Mouse (Mus musculus) stomach, embryonic 14.5 days (tissue): ENCODE data around the gene Ncaph2. TPM values are rescaled to one million over a fixed set of nuclear protein-coding genes. Genes with fewer than 3 reads are reported as not detected.

Source experiments
- ATAC-seq: fragments of 200-750 bp; cut with Nextera tagmentation; 2 replicates; pipeline ENCODE4 v1.8.0; 2017; ENCODE audit warnings: low read depth, moderate TSS enrichment; ENCODE audit not compliant: insufficient number of reproducible peaks, insufficient read depth, low FRiP score
- H3K27ac ChIP-seq: fragments of 300-500 bp; sonication (generic); 2 replicates; pipeline ENCODE4 v1.5.1; 2014; ENCODE audit warnings: mild to moderate bottlenecking, low read length, moderate library complexity, mixed read lengths
- H3K27me3 ChIP-seq: fragments of 300-500 bp; sonication (generic); 2 replicates; pipeline ENCODE4 v1.6.1; 2014; ENCODE audit warnings: low read length, control low read depth, mixed read lengths; ENCODE audit not compliant: control insufficient read depth, insufficient read depth
- H3K36me3 ChIP-seq: fragments of 300-500 bp; sonication (generic); 2 replicates; pipeline ENCODE4 v1.6.1; 2014; ENCODE audit warnings: mild to moderate bottlenecking, control low read depth, low read length, moderate library complexity, mixed read lengths; ENCODE audit not compliant: control insufficient read depth, insufficient read depth
- H3K4me1 ChIP-seq: fragments of 300-500 bp; sonication (generic); 2 replicates; pipeline ENCODE4 v1.6.1; 2014; ENCODE audit warnings: low read length, control low read depth, mixed read lengths; ENCODE audit not compliant: control insufficient read depth, insufficient read depth
- H3K4me2 ChIP-seq: fragments of 300-500 bp; sonication (generic); replicated peaks from 2 replicates; pipeline ENCODE4 v1.6.1; 2014; ENCODE audit warnings: low read depth, low read length, control low read depth
- H3K4me3 ChIP-seq: fragments of 300-500 bp; sonication (generic); 2 replicates; pipeline ENCODE4 v1.5.1; 2014; ENCODE audit warnings: low read depth, low read length, control low read depth
- H3K9ac ChIP-seq: fragments of 300-500 bp; sonication (generic); replicated peaks from 2 replicates; pipeline ENCODE4 v1.6.1; 2014; ENCODE audit warnings: low read depth, mild to moderate bottlenecking, control low read depth, low read length, moderate library complexity, mixed read lengths
- H3K9me3 ChIP-seq: fragments of 300-500 bp; sonication (generic); 2 replicates; pipeline ENCODE4 v1.6.1; 2016; ENCODE audit warnings: low read depth, low read length, control low read depth; ENCODE audit not compliant: control insufficient read depth
- WGBS: fragments of 180-500 bp; shearing (Covaris S2); extraction: QIAGEN DNeasy Blood & Tissue Kit; methylation state at CpG from one replicate; pipeline ENCODE4 v1.1.7; 2014; 5-methylcytosine and 5-hydroxymethylcytosine counted together
- polyA plus RNA-seq: library from polyadenylated mRNA; unstranded; fragments of >200 nt; fragmentation: Nextera tagmentation; extraction: Ambion mirVana; gene quantifications from 2 replicates; pipeline ENCODE4 v1.2.1, GENCODE M21; 2014

The Ncaph2 gene
- polyA plus RNA-seq, 1 experiment from 2014 or later: 159 TPM

DNA sequence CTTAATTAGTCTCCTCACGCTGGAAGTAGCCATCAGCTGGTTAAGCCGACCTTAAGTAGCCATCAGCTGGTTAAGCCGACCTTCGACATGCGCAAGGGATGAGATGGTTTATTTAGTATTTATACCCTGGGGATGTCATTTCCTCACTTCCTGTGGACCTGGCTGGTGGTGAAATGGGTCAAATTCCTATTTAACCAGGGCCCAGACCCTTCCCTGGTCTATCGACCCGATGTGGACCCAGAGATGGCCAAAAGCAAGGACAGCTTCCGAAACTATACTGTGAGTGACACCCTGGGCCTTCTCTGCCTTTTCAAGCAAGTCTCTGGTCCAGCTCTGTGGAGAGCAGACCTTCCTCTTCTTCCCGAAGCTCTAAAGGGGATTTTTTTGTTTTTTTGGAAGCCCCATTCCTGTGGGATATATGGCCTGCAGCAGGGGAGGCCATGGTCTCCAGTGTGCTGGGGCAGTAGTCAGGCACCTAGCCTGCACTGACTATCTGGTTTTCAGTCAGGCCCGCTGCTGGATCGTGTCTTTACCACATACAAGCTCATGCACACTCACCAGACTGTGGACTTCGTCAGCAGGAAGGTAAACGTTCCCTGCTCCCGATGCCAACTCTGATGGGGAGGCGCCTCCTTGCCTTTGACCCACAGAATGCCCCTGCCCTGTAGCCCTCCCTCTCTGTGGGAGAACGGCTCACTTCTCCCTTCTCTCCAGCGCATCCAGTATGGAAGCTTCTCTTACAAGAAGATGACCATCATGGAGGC lies 20.6 kb upstream of the Ncaph2 start:
- Histone ChIP-seq H3K4me1 (no peaks in the 10 kb centered on the region), H3K27ac (no peak overlapping the region), H3K9ac (no peak overlapping the region), H3K4me2 (no peak overlapping the region), H3K27me3 (no peaks in the 10 kb centered on the region), H3K36me3 (no peaks in the 10 kb centered on the region), H3K9me3 (no peaks in the 10 kb centered on the region), H3K4me3 (no peak overlapping the region)
- 84% methylated on average over 17 of the region's 17 CpGs for WGBS
- no peak for ATAC-seq

DNA sequence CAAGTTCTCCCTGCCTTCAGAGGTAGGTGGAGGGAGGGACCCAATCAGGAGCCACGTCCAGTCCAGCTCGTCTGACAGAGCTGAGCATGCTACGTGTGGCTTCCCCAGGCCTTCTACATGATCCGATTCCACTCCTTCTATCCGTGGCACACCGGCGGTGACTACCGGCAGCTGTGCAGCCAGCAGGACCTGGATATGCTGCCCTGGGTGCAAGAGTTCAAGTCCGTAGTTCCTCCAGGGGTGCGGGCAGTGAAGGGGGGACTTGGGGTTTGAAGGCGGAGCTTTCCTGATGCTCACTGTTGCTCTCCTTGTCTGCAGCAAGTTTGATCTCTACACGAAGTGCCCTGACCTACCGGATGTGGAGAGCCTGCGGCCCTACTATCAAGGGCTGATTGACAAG lies 19.1 kb upstream of the Ncaph2 start:
- ATAC-seq: no peak
- no peaks in the 10 kb centered on the region for H3K9me3 ChIP-seq
- 84% methylated on average over 14 of the region's 14 CpGs for WGBS

DNA sequence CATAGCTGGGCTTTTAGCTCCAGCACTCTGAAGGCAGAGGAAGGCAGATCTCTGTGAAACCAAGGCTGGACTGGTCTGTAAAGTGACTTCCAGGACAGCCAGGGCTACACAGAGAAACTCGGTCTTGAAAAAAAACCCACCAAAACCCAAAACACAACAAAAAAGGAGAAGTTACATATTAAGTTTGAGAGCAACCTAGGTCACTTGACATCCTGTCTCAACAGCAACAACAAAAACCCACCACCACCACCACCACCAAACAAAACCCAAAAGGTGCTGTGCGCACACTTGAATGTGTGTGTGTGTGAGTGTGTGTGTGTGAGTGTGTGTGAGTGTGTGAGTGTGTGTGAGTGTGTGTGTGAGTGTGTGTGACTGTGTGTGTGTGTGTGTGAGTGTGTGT lies 15.8 kb upstream of the Ncaph2 start:
- WGBS: 90% methylated on average over 2 of the region's 2 CpGs
- ATAC-seq: no peak
- H3K4me2 ChIP-seq: no peak overlapping the region
- H3K4me1 ChIP-seq: no peaks in the 10 kb centered on the region
- no peak overlapping the region for H3K4me3 ChIP-seq
- no peak overlapping the region for H3K9ac ChIP-seq
- H3K36me3 ChIP-seq: no peaks in the 10 kb centered on the region
- no peaks in the 10 kb centered on the region for H3K9me3 ChIP-seq
- no peaks in the 10 kb centered on the region for H3K27me3 ChIP-seq
- no peak overlapping the region for H3K27ac ChIP-seq

More for the DNA sequence above, 19.1 kb upstream of the Ncaph2 start:
- H3K9ac ChIP-seq: no peak overlapping the region
- no peak overlapping the region for H3K4me2 ChIP-seq
- no peaks in the 10 kb centered on the region for H3K4me1 ChIP-seq
- no peak overlapping the region for H3K4me3 ChIP-seq
- H3K36me3 ChIP-seq: no peaks in the 10 kb centered on the region
- no peak overlapping the region for H3K27ac ChIP-seq
- H3K27me3 ChIP-seq: no peaks in the 10 kb centered on the region

DNA sequence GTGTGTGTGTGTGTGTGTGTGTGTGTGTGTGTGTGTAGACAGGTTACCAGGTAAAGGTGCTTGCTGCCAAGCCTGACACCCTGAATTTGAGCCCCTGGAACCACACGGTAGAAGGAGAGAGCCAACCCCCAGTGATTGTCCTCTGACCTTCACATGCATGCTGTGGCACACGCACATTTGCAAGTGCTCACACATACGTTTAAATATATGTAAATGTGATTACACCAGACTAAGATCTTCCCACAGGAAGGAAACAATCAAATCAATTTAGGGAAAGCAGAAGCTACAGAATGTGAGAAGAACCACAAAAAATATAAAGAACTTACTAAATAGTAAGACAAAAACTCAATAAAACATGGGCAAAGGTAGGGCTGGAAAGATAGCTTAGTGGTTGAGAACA lies 15.4 kb upstream of the Ncaph2 start:
- H3K9me3 ChIP-seq: no peaks in the 10 kb centered on the region
- no peak overlapping the region for H3K27ac ChIP-seq
- no peak for ATAC-seq
- no peaks in the 10 kb centered on the region for H3K27me3 ChIP-seq
- H3K36me3 ChIP-seq: no peaks in the 10 kb centered on the region
- H3K9ac ChIP-seq: no peak overlapping the region
- WGBS: 76% methylated on average over 3 of the region's 3 CpGs
- H3K4me3 ChIP-seq: no peak overlapping the region
- no peaks in the 10 kb centered on the region for H3K4me1 ChIP-seq
- no peak overlapping the region for H3K4me2 ChIP-seq

DNA sequence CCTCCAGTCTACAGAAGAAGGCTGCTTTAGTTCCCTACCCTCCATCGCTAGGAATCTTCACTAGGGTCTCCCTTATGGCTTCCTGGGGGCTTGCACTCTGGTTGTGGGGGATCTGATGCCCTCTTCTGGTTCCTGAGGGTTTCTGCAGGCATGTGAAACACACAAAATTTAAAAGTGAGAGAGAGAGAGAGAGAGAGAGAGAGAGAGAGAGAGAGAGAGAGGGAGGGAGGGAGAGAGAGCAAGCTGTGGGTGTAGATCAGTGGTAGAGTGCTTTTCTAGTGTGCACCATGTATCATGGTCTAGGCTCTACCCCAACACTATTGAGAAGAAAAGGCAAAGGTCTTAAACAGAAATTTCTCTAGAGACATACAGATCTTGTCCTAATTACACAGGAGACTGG lies 13.8 kb upstream of the Ncaph2 start:
- no peaks in the 10 kb centered on the region for H3K9me3 ChIP-seq
- 33% methylated on average over 1 of the region's 1 CpGs for WGBS
- no peaks in the 10 kb centered on the region for H3K4me1 ChIP-seq
- no peak overlapping the region for H3K9ac ChIP-seq
- no peak overlapping the region for H3K4me3 ChIP-seq
- no peaks in the 10 kb centered on the region for H3K36me3 ChIP-seq
- H3K27ac ChIP-seq: no peak overlapping the region
- no peaks in the 10 kb centered on the region for H3K27me3 ChIP-seq
- no peak for ATAC-seq
- H3K4me2 ChIP-seq: no peak overlapping the region

DNA sequence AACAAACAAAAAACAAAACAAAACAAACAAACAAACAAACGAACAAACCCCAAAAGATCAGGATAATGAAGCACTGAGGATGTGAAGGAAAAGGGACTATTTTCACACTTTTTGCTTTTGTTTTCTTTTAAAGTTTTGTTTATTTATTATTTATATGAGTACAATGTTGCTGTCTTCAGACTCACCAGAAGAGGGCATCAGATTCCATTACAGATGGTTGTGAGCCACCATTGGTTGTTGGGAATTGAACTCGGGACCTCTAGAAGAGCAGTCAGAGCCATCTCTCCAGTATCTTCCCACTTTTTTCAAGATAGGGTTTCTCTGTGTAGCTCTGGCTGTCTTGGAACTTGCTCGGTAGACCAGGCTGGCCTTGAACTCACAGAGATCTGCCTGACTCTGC lies 12.2 kb upstream of the Ncaph2 start:
- Histone ChIP-seq H3K9me3 (no peaks in the 10 kb centered on the region), H3K9ac (no peak overlapping the region), H3K4me2 (no peak overlapping the region), H3K4me3 (no peak overlapping the region), H3K4me1 (no peaks in the 10 kb centered on the region), H3K27me3 (no peaks in the 10 kb centered on the region), H3K27ac (no peak overlapping the region), H3K36me3 (no peaks in the 10 kb centered on the region)
- 82% methylated on average over 3 of the region's 3 CpGs for WGBS
- ATAC-seq: no peak

DNA sequence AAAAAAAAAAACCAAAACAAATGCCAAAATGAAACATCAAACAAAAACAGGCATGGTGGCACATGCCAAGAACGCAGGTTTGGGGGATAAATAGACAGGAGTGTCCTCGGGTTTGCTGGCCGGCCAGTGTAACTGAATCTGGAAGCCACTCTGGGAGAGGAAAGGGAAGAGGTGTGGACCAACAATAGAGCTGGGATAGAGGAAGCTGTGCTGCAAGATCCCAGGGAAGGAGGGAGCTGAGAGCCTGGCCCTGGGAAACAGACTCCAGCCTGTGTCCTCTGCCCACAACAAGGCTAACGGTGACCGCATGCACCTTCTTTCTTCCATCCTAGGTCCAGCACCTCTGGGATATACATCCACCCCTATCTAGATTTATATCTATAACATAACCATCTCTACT lies 5.1 kb upstream of the Ncaph2 start:
- Histone ChIP-seq H3K27me3 (no peaks in the 10 kb centered on the region), H3K4me3 (no peak overlapping the region), H3K27ac (no peak overlapping the region), H3K9ac (no peak overlapping the region), H3K4me2 (no peak overlapping the region), H3K9me3 (no peaks in the 10 kb centered on the region), H3K36me3 (peaks cover 38% of the 10 kb centered on the region), H3K4me1 (peaks cover 10% of the 10 kb centered on the region; the same call in 1 of the 2 replicates)
- ATAC-seq: no peak
- WGBS: 81% methylated on average over 5 of the region's 5 CpGs

DNA sequence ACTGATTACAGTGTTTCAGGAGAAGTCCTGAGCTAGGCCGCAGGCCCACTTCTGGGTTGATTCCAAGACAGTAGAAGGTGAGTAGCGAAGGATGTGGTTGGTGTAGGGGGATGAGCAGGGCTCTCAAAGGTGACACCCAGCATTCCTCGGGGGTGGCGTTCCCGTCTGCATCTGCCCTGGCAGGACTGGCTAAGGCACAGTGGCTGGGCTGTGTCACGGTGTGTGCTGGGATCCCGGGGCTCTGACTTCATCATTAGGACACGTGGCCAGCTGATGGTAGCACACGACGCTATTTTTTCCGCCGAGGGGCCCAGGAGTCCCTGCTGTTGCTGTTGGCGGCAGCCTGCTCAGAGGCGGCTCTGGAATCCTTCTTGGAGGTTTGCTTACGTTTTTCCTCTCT lies 4.2 kb upstream of the Ncaph2 start:
- Histone ChIP-seq H3K9ac (no peak overlapping the region), H3K36me3 (peaks cover 38% of the 10 kb centered on the region), H3K4me1 (peaks cover 10% of the 10 kb centered on the region; the same call in 1 of the 2 replicates), H3K27me3 (no peaks in the 10 kb centered on the region), H3K4me3 (no peak overlapping the region), H3K27ac (no peak overlapping the region), H3K4me2 (no peak overlapping the region), H3K9me3 (no peaks in the 10 kb centered on the region)
- no peak for ATAC-seq
- WGBS: 85% methylated on average over 15 of the region's 15 CpGs

DNA sequence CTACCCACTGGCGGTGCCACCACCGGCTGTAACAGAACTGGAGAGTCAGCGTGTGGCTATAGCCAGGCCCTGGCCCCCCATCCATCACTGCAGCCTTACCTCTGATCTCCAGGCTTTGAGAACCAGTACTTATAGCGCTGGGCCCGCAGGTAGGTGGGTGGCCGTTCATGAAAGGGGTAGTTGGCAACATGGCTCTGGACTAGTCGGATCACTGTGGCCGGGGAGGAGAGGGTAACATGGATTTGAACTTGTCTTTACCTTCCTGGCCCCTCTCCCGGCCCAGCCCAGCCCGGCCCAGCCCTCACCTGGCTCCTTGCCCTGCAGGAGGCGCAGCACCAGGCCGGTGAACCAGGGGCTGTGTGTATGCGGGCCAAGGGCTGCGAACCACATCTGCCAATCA lies 3.5 kb upstream of the Ncaph2 start:
- no peak for ATAC-seq
- Histone ChIP-seq H3K27me3 (no peaks in the 10 kb centered on the region), H3K27ac (no peak overlapping the region), H3K4me1 (peaks cover 12% of the 10 kb centered on the region), H3K36me3 (peaks cover 38% of the 10 kb centered on the region), H3K4me3 (no peak overlapping the region), H3K9ac (no peak overlapping the region), H3K9me3 (no peaks in the 10 kb centered on the region), H3K4me2 (no peak overlapping the region)
- 95% methylated on average over 14 of the region's 14 CpGs for WGBS
